Mouse (Mus musculus) left cerebral cortex, adult 9 months (tissue): ENCODE results near the gene Eml2.
A peak's percentile ranks its signal among the peaks of the same experiment; 100 is the strongest.

Source experiments
- DNase-seq, 2 experiments: peaks; one replicate each; pipeline ENCODE4 v3.0.0; 2022; ENCODE audit warnings: low spot score in 2 of 2

Gene Eml2

DNA sequence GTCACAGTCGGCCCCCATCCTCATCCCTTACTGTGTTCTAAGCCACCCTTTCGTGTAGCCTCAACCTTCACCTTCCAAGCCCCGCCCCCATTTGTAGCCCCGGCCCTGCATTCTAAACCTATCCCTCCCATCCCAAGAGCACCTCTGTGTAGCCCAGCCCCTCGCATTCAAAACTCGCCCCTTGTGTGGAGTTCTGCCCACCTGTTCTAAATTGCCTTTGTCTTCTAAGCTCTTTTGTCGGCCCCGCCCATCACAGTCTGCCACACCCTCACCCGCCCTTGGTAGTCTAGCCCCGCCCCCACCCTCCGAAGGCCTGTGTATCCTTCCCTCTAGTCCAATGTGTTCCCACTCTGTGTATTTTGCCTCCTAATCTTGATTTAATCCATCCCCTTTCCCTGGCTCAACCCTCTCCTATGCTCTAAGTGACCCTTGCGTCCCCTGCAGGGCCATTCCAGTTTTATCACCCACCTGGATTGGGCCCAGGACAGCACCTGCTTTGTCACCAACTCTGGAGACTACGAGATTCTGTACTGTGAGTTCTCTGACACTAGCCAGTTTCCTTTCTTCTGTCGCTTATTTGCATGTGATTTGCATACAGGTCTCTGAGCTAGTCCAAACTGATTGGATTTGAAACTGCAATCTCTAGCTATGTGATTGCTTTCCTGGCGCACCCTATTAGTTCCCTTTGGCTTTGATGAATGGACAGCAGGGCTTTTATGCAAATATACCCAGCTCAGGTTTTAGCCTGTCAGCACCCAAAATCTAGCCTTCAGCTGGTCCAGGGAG lies 26.0 kb downstream of the Eml2 start:
- DNase-seq, result no peak

- DNase-seq, result no peak
Observed at GRCm38 (mm10) chr7:19208201-19208910, 32.1 kb downstream of the Eml2 start.

DNA sequence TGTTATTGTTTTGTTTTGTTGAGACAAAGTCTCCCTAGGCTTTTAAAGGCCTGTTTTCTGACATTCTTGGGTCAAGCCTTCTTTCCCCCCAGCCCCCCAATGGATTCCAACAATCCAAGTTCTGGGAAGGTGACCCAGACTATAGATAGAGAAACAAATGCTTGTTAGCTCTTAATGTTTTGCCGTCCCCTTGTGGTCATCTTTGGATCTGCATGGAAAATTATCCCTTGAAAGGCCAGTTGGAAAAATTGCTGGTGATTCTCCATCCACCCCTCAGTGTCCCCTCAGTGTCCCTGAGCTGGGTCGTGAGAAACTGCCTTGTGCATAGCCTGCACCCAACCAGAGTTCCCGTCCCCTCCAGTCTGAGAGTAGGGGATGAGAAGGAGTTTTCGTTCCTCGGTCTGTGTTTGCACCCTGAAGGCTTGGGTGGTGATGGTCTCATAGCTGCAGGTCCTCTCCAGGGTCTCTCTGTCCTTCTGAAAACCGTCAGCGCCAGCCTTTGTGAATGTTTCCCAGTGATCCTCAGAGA lies 32.8 kb downstream of the Eml2 start:
- DNase-seq, result peak in 1 of 2 experiments; percentile 60

GRCm38 (mm10) chr7:19209494-19209893 lies 33.3 kb downstream of the Eml2 start:
- no peak for DNase-seq

DNA sequence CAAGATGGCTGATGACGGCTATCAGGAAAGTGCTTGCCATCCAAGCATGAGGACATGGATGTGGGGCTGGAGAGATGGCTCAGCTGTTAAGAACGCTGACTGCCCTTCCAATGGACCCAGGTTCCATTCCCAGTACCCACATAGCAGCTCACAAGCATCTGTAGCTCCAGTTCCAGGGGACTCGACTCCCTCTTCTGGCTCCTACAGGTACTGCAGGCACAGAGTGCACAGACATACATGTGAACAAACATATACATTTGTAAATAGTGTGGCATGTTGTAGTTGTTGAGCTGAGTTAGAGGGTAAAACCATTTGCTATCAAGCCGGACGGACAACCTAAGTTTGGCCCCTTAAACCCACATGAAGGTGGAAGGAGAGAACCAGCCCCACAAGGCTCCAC lies 33.8 kb downstream of the Eml2 start:
- no peak for DNase-seq

- no peak for DNase-seq
Observed at GRCm38 (mm10) chr7:19211041-19211675, 34.9 kb downstream of the Eml2 start.

DNA sequence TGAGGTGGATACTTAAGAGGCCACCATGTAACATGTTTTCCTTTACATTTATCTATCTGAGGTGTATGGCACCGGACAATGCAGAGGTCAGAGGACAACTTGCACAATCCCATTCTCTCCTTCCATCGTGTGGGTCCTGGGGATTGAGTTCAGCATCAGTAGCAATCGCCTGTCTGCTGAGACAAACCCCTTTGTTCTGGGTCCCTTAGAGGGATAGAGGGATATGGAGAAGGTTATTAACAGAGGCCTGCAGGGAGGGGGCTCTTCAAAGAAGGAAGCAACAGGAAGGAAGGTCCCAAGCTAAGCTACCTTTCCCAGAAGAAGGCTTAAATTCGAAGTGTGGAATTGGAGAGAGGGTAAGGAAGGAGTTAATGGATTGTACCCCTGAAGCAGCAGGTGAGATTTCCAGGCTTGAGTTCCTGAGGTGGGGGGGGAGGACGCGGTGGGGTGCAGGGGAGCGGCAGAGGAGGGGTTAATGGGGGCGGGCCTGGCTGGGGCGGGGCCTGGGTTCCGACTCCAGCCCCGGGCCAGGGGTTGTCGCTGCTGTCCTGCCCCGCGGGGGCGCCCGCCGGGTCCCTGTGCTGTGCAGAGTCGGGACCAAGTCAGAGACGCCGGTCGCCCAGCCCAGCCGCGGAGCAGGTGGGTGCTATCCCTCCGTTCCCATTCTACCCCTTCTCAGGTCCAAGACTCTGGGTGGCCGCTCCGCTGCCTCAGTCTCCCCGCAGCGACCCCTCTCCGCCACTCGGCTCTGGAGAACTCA lies 36.0 kb downstream of the Eml2 start, which contains the start of gene Gpr4:
Gpr4 (plus strand) TSS at position 543 of the 760 bp plus-strand sequence.
- no peak for DNase-seq

- no peak for DNase-seq
Observed at GRCm38 (mm10) chr7:19213385-19213784, 37.2 kb downstream of the Eml2 start.

GRCm38 (mm10) chr7:19214369-19214768 lies 38.1 kb downstream of the Eml2 start:
- no peak for DNase-seq

DNA sequence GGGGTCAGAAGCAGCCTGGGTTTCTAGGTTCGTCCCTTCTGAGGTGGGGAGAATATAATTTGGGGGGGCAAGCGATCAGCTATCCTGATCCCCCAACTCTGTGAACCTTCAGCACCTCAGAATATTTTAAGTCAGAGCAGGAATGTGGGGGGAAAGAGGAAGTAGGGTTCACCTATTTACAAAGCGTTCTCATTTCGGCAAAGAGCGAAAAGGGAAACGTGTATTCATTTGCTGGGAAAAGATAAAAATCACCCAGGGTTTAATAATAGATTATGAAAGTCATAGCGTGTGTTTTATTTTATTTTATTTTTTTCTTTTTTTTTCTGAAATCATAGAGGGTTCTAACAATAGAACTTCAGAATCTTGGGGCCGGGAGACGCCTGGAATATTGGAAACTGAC lies 38.7 kb downstream of the Eml2 start:
- no peak for DNase-seq

DNA sequence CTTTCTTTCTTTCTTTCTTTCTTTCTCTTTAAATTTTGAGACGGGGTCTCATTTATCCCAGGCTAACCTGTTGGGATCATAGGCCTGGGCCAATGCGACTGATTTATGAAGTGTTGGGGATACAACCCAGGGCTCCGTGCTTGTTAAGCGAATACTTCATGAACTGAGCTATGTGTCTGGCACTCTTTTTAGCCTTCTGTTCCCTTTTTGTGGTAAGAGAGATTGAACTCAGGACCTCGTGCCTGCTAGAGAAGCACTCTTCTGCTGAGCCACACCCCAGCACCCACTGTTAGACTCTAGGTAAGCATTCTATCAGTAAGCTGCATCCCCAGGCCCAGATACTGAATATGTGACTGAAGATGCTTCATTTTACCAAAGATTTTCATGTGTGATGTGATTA lies 41.3 kb downstream of the Eml2 start:
- DNase-seq, result no peak

DNA sequence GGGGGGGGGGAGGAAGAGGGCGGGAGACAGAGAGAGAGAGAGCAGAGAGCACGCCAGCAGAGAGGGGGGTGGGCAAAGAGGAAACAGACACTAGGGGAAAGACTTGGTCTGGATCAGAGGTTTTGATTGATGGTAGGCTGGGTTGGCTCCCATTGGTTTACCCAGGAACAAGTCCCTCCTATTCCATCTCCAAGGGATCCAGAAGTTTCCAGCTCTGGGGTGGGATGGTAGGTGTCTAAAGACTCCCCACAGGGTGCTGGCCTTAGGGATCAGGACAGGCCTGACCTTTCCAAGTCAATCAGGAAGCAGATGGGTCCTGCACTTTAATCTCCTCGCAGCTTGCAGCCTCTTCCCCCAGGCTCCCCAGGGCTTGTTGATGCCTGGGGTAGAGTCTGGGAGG lies 41.7 kb downstream of the Eml2 start:
- no peak for DNase-seq

DNA sequence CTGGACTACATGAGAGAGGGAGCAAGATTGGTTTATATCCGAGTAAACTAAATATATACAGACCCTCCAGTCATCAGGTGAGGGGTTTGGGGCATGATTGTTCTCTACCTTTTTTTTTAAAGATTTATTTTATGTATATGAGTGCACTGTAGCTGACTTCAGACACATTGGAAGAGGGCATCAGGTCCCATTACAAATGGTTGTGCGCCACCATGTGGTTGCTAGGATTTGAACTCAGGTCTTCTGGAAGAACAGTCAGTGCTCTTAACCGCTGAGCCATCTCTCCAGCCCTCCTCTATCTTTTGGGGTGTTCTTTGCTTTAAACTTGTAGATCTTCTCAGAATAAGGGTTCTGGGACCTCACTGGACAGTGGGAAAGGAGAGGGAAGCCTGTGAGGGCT lies 43.8 kb downstream of the Eml2 start:
- no peak for DNase-seq

DNA sequence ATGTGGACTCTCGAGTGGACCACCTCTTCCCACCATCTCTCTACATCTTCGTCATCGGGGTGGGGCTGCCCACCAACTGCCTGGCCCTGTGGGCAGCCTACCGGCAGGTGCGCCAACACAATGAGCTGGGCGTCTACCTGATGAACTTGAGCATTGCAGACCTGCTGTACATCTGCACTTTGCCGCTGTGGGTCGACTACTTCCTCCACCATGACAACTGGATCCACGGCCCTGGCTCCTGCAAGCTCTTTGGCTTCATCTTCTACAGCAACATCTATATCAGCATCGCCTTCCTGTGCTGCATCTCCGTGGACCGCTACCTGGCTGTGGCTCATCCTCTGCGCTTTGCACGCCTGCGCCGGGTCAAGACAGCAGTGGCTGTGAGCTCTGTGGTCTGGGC lies 46.0 kb downstream of the Eml2 start:
- no peak for DNase-seq

GRCm38 (mm10) chr7:19222875-19223274 lies 46.7 kb downstream of the Eml2 start:
- DNase-seq, result no peak

GRCm38 (mm10) chr7:19224933-19225332 lies 48.7 kb downstream of the Eml2 start:
- DNase-seq, result no peak

- DNase-seq, result peak in 1 of 2 experiments; percentile 52
Observed at GRCm38 (mm10) chr7:19226817-19227797, 50.9 kb downstream of the Eml2 start.

DNA sequence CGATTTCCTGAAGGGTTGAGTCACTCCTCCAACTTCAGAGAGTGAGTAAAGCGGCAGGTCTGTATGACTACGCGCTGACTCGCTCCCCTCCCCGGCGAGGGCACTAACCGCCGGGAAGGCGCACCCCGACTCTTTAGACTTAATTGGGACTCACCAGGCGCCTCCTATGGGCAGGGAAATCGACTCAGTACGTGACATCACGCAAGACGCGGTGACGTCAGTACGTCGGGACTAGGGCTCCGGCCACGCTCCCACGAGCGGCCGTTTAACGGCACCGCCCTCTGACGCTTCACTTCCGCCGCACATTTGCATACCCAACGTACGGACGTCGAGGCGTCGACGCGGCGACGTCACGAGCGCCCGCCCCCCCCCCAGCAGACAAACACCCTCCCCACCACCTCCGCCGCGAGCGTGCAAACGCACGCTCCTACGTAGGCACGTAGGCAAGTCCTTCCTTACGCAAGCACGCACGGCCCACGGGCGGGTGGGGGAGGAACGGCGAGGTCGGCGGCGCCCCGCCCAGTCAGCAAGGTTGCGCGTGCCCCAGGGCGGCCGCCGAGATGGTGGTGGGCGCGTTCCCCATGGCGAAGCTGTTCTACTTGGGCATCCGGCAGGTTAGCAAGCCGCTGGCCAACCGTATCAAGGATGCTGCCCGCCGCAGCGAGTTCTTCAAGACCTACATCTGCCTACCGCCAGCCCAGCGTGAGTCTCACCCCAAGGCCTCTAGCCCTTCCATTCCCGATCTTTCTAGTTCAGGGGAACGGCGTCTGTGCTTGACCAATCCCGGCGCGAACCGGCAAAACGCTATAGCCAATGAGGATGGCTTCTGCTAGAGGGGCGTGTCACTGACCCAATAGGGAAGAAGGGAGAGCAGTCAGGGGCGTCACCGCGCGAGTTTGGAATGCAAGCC lies 51.9 kb downstream of the Eml2 start, which contains the start of gene Opa3:
Opa3 (plus strand) TSS at position 452 of the 910 bp plus-strand sequence.
- peak; percentile 99 to 100 for DNase-seq

- no peak for DNase-seq
Observed at GRCm38 (mm10) chr7:19228793-19229148, 52.5 kb downstream of the Eml2 start.
